Mouse (Mus musculus): ENCODE results near the gene Ccdc3. TPM values are rescaled to one million over a fixed set of nuclear protein-coding genes. Genes with fewer than 3 reads are reported as not detected.
A peak's percentile ranks its signal among the peaks of the same experiment; 100 is the strongest.
"Not testable (repeated sequence)": the region's sequence is repeated elsewhere in the genome, so short reads cannot be mapped to it uniquely, and the experiment has no call there.

The Ccdc3 gene
- polyA plus RNA-seq, 1 experiment from 2014 or later = 7.9 TPM

DNA sequence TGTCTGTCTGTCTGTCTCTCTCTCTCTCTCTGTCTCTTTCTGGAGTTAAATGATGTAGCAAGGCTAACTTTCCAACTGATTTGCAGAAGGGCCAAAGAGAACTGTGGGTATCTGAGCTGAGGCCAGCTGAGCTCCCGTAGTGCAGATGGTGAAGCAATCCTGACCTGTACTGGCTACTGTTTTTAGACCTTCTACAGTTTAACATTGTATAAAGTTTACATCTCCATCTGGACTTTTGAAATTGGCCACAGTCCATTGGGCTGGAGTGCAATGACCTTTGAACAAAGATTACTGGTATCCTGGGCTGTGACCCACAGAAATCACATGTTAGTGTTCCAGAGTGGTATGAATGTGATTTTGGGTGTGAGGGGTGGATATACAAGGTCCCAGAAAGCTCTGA is 81.6 kb downstream of the Ccdc3 start:
- Histone ChIP-seq H3K9ac (ENCODE audit: low read depth, low read length) (no peak overlapping the region), H3K4me2 (ENCODE audit: low read length) (no peak overlapping the region), H3K27ac (ENCODE audit: low read depth, low read length) (no peak overlapping the region), H3K4me1 (ENCODE audit: control insufficient read depth, insufficient read depth, low read depth, low read length) (no peaks in the 10 kb centered on the region), H3K36me3 (ENCODE audit: control insufficient read depth, insufficient read depth, low read length) (no peaks in the 10 kb centered on the region), H3K9me3 (ENCODE audit: control insufficient read depth, low read length) (no peaks in the 10 kb centered on the region), H3K4me3 (ENCODE audit: low read length) (no peak overlapping the region), H3K27me3 (replicated peaks; ENCODE audit: control insufficient read depth, insufficient read depth, low read length) (no peaks in the 10 kb centered on the region)
- 83% methylated on average over 1 of the region's 1 CpGs for WGBS
- no peak for ATAC-seq

DNA sequence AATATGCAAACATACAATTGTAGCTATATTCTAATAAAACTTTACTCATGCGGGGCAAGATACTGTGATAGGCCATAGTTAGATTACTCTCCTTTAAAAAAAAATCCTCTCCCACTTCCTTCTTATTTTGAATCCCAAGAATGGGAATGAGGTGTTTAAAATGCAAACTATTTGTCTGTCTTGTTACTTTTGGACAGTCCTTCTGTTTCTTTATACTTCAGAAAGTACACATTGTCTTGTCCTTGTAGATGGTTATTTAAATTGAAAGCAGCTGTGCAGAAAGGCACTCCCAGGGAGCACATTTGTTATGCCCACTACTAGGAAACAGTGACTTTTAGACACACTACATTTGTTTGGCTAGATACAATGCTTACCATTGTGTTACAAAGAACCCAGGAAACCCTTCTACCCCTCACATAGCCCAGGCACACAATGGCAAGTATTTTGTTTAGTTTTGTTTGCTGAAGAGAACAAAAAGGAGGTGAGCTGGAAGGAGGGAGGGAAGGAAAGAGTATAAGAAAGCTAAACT is 82.3 kb downstream of the Ccdc3 start:
- Histone ChIP-seq H3K27me3 (replicated peaks; ENCODE audit: control insufficient read depth, insufficient read depth, low read length) (no peaks in the 10 kb centered on the region), H3K9me3 (ENCODE audit: control insufficient read depth, low read length) (no peaks in the 10 kb centered on the region), H3K36me3 (ENCODE audit: control insufficient read depth, insufficient read depth, low read length) (no peaks in the 10 kb centered on the region), H3K27ac (ENCODE audit: low read depth, low read length) (no peak overlapping the region), H3K4me1 (ENCODE audit: control insufficient read depth, insufficient read depth, low read depth, low read length) (no peaks in the 10 kb centered on the region), H3K4me2 (ENCODE audit: low read length) (no peak overlapping the region), H3K4me3 (ENCODE audit: low read length) (no peak overlapping the region), H3K9ac (ENCODE audit: low read depth, low read length) (no peak overlapping the region)
- ATAC-seq = no peak
- 86% methylated on average over 1 of the region's 1 CpGs for WGBS

DNA sequence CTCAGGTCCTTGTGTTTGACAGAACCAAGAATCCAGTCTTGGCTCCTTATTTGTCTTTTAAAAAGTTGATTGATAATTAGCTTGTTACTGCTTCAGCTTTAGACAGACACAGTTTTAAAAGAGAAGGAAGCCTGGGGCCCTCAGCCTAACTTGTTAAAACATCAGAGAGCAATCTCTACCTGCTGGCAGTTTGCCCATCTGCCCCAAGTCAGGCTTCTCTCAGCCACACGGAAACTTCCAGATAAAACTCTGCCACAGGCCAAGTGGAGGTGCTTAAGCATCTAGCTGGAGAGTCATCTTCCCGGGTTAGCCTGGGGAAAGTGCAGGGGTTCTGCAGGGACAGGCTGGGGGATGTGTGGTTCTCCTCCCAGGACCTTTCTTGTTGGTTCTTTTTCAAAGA is 85.0 kb downstream of the Ccdc3 start:
- Histone ChIP-seq H3K4me3 (ENCODE audit: low read length) (no peak overlapping the region), H3K36me3 (ENCODE audit: control insufficient read depth, insufficient read depth, low read length) (no peaks in the 10 kb centered on the region), H3K4me2 (ENCODE audit: low read length) (no peak overlapping the region), H3K9ac (ENCODE audit: low read depth, low read length) (no peak overlapping the region), H3K27me3 (replicated peaks; ENCODE audit: control insufficient read depth, insufficient read depth, low read length) (no peaks in the 10 kb centered on the region), H3K4me1 (ENCODE audit: control insufficient read depth, insufficient read depth, low read depth, low read length) (no peaks in the 10 kb centered on the region), H3K27ac (ENCODE audit: low read depth, low read length) (no peak overlapping the region), H3K9me3 (ENCODE audit: control insufficient read depth, low read length) (no peaks in the 10 kb centered on the region)
- no peak for ATAC-seq
- WGBS = 76% methylated on average over 2 of the region's 2 CpGs

DNA sequence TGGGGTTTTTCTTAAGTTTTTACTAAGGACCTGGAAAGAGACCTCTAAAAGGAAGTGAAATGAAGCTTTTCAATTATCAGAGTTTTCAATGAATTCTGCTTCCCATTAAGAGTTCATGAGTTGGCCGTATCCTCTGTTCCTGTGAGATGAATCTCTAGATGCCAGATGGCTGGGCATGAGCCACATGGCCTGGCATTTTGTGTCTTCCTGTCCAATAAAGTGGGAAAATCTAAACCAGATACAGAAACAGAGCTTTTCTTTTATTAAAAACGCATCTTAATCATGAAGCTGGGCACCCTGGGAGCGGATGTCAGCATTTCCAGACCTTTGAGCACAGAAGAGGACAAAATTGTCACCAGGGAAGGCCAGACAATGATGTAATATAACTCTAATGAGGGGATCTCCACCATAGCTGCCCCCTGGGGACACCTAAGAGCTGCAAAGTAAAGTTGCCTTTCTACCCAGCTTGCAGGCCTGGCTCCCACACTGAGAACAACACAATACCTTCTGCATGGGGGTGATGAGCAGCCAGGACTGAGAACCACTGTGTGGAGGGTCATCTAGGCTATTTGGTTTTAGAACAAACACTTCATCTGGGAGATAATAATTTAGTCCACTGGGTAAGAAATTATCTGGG is 99.4 kb downstream of the Ccdc3 start:
- WGBS = 56% methylated on average over 3 of the region's 3 CpGs
- ATAC-seq = no peak
- Histone ChIP-seq H3K27me3 (replicated peaks; ENCODE audit: control insufficient read depth, insufficient read depth, low read length) (no peaks in the 10 kb centered on the region), H3K4me3 (ENCODE audit: low read length) (no peak overlapping the region), H3K36me3 (ENCODE audit: control insufficient read depth, insufficient read depth, low read length) (no peaks in the 10 kb centered on the region), H3K4me1 (ENCODE audit: control insufficient read depth, insufficient read depth, low read depth, low read length) (no peaks in the 10 kb centered on the region; the same call in 1 of the 2 replicates), H3K4me2 (ENCODE audit: low read length) (no peak overlapping the region), H3K9me3 (ENCODE audit: control insufficient read depth, low read length) (no peaks in the 10 kb centered on the region), H3K9ac (ENCODE audit: low read depth, low read length) (no peak overlapping the region), H3K27ac (ENCODE audit: low read depth, low read length) (no peak overlapping the region)

DNA sequence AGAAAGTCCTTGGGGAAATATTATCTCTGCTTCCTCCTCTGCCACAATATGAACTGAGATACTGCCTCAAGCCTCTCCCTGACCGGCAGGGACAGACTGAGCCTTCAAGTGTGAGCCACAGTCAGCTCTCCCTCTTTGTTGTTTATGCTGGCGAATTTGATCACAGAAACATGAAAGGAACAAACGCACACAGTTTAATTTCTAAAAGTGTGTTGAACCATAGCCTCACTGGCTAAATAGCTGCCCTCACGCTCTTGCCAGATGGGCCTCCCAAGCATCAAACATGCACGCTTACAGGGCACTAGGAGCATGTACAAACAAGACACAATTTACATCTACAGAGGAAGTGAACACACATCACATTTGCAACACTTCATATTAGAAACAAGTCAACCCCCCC is 100.3 kb downstream of the Ccdc3 start:
- H3K27me3 ChIP-seq (replicated peaks; ENCODE audit: control insufficient read depth, insufficient read depth, low read length) = no peaks in the 10 kb centered on the region
- no peak for ATAC-seq
- no peak overlapping the region for H3K9ac ChIP-seq (ENCODE audit: low read depth, low read length)
- no peaks in the 10 kb centered on the region; the same call in 1 of the 2 replicates for H3K4me1 ChIP-seq (ENCODE audit: control insufficient read depth, insufficient read depth, low read depth, low read length)
- H3K9me3 ChIP-seq (ENCODE audit: control insufficient read depth, low read length) = no peaks in the 10 kb centered on the region
- H3K36me3 ChIP-seq (ENCODE audit: control insufficient read depth, insufficient read depth, low read length) = no peaks in the 10 kb centered on the region
- 84% methylated on average over 5 of the region's 5 CpGs for WGBS
- no peak overlapping the region for H3K4me2 ChIP-seq (ENCODE audit: low read length)
- no peak overlapping the region for H3K27ac ChIP-seq (ENCODE audit: low read depth, low read length)
- H3K4me3 ChIP-seq (ENCODE audit: low read length) = no peak overlapping the region

DNA sequence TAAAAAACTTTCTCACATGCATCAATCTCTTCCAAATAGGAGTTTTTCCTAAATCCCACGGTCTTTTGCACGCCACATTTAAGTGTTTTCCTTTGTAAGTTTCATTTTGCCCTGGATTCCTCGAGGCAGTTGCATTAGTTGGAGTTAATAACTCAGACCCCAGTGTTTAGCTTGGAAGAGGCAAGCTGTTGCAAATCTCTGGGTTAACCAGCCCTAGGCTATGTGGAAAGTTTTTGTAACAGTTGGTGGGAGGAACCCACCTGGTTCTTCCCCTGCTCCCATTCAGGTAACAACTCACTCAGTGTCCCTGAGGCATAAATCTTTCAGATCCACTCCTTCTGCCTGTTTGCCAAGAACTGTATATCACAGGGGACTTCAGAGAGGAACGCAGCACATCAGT is 101.9 kb downstream of the Ccdc3 start:
- Histone ChIP-seq H3K27ac (ENCODE audit: low read depth, low read length) (no peak overlapping the region), H3K4me2 (ENCODE audit: low read length) (no peak overlapping the region)
- ATAC-seq = no peak

DNA sequence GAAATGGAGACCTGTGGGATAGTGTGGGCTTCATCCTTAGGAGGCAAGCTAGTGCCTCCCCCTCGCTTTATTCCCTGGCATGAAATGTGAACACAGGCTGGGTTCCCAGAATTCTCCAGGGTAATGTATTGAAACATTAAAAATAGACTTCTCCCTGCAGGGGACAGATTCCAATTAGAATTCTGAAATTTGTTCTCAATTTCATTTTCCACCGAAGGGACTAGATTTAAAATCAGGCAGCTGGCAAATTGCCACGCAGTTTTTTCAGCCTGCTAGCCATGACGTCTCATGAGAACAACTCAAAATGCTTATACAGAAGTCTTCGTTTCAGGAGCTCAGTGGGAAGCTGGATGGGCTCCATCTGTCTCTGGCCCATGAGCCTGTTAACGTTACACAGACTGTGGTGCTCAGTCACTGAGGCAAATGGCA is 103.9 kb downstream of the Ccdc3 start:
- Histone ChIP-seq H3K36me3 (ENCODE audit: control insufficient read depth, insufficient read depth, low read length) (no peaks in the 10 kb centered on the region), H3K9ac (ENCODE audit: low read depth, low read length) (no peak overlapping the region), H3K27me3 (replicated peaks; ENCODE audit: control insufficient read depth, insufficient read depth, low read length) (no peaks in the 10 kb centered on the region), H3K4me2 (ENCODE audit: low read length) (no peak overlapping the region), H3K9me3 (ENCODE audit: control insufficient read depth, low read length) (no peaks in the 10 kb centered on the region), H3K4me3 (ENCODE audit: low read length) (no peak overlapping the region), H3K4me1 (ENCODE audit: control insufficient read depth, insufficient read depth, low read depth, low read length) (no peaks in the 10 kb centered on the region; the same call in 1 of the 2 replicates), H3K27ac (ENCODE audit: low read depth, low read length) (peak overlapping the region; percentile 55; the same call in 1 of the 2 replicates)
- 19% methylated on average over 6 of the region's 6 CpGs for WGBS
- peak; percentile 88 for ATAC-seq

More for the DNA sequence above, 101.9 kb downstream of the Ccdc3 start:
- Histone ChIP-seq H3K4me1 (ENCODE audit: control insufficient read depth, insufficient read depth, low read depth, low read length) (no peaks in the 10 kb centered on the region; the same call in 1 of the 2 replicates), H3K9ac (ENCODE audit: low read depth, low read length) (no peak overlapping the region), H3K9me3 (ENCODE audit: control insufficient read depth, low read length) (no peaks in the 10 kb centered on the region), H3K4me3 (ENCODE audit: low read length) (no peak overlapping the region), H3K27me3 (replicated peaks; ENCODE audit: control insufficient read depth, insufficient read depth, low read length) (no peaks in the 10 kb centered on the region), H3K36me3 (ENCODE audit: control insufficient read depth, insufficient read depth, low read length) (no peaks in the 10 kb centered on the region)
- WGBS = 79% methylated on average over 4 of the region's 4 CpGs

DNA sequence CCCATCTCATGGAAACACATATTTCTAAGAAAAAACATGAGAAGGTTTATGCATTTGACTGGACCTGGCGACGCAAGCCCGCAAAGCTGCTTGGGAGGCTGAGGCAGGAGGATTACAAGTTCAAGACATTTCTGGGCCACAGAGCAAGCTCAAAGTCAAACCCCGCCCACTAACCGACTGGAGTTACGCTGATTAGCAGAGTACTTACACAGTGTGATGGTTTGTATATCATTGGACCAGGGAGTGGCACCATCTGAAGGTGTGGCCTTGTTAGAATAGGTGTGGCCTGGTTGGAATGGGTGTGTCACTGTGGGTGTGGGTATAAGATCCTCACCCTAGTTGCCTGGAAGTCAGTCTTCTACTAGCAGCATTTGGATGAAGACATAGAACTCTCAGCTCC is 111.6 kb downstream of the Ccdc3 start:
- not testable (repeated sequence) for H3K27me3 ChIP-seq (replicated peaks; ENCODE audit: control insufficient read depth, insufficient read depth, low read length); H3K4me3 ChIP-seq (ENCODE audit: low read length); H3K27ac ChIP-seq (ENCODE audit: low read depth, low read length); H3K4me1 ChIP-seq (ENCODE audit: control insufficient read depth, insufficient read depth, low read depth, low read length); H3K9me3 ChIP-seq (ENCODE audit: control insufficient read depth, low read length); H3K9ac ChIP-seq (ENCODE audit: low read depth, low read length); H3K4me2 ChIP-seq (ENCODE audit: low read length); ATAC-seq; H3K36me3 ChIP-seq (ENCODE audit: control insufficient read depth, insufficient read depth, low read length)
- WGBS = 95% methylated on average over 6 of the region's 6 CpGs

DNA sequence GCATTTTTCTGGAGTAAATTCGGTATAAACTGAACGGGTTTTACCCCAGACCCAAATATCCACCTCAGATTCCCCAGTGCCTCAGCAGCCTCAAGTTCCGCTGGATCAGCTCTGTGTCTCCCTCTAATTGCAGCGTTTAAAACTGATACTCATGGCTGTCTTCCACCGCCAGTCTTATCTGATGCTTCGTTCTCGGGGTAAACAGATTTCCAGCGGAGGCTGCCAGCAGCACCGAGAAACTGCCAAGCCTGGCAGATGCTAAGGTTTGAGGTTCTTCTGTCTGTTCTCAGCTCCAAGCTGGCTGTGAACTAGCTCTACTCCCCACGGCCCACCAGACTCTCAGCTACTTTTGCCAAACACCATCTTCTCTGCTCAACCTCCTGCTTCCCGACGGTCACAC is 112.4 kb downstream of the Ccdc3 start:
- Histone ChIP-seq H3K4me3 (ENCODE audit: low read length) (no peak overlapping the region), H3K4me2 (ENCODE audit: low read length) (no peak overlapping the region), H3K9ac (ENCODE audit: low read depth, low read length) (no peak overlapping the region), H3K36me3 (ENCODE audit: control insufficient read depth, insufficient read depth, low read length) (no peaks in the 10 kb centered on the region), H3K27ac (ENCODE audit: low read depth, low read length) (no peak overlapping the region), H3K27me3 (replicated peaks; ENCODE audit: control insufficient read depth, insufficient read depth, low read length) (no peaks in the 10 kb centered on the region), H3K4me1 (ENCODE audit: control insufficient read depth, insufficient read depth, low read depth, low read length) (no peaks in the 10 kb centered on the region), H3K9me3 (ENCODE audit: control insufficient read depth, low read length) (no peaks in the 10 kb centered on the region)
- WGBS = 68% methylated on average over 12 of the region's 12 CpGs
- peak; percentile 79 for ATAC-seq

Data from hindbrain, embryonic 16.5 days (tissue).